Mouse (Mus musculus) intestine, postnatal 0 days (tissue): ENCODE results near the gene Adam33. TPM values are rescaled to one million over a fixed set of nuclear protein-coding genes. Genes with fewer than 3 reads are reported as not detected.
"Not testable (repeated sequence)": the region's sequence is repeated elsewhere in the genome, so short reads cannot be mapped to it uniquely, and the experiment has no call there.

Source experiments
- ATAC-seq: fragments of 200-750 bp; cut with Nextera tagmentation; 2 replicates; pipeline ENCODE4 v1.8.0; 2017; ENCODE audit warnings: mild to moderate bottlenecking, moderate TSS enrichment, moderate library complexity
- H3K27ac ChIP-seq: fragments of 300-500 bp; sonication (generic); 2 replicates; pipeline ENCODE4 v1.5.1; 2014; ENCODE audit warnings: mild to moderate bottlenecking, low read depth, low read length, moderate library complexity
- H3K27me3 ChIP-seq: fragments of 300-500 bp; sonication (generic); replicated peaks from 2 replicates; pipeline ENCODE4 v1.6.1; 2014; ENCODE audit warnings: low read length, mixed read lengths; ENCODE audit not compliant: control insufficient read depth, insufficient read depth
- H3K36me3 ChIP-seq: fragments of 300-500 bp; sonication (generic); 2 replicates; pipeline ENCODE4 v1.6.1; 2014; ENCODE audit warnings: mild to moderate bottlenecking, moderate library complexity; ENCODE audit not compliant: control insufficient read depth, insufficient read depth
- H3K4me1 ChIP-seq: fragments of 300-500 bp; sonication (generic); replicated peaks from 2 replicates; pipeline ENCODE4 v1.6.1; 2014; ENCODE audit warnings: antibody characterized with exemption, low read length, mixed read lengths; ENCODE audit not compliant: control insufficient read depth, insufficient read depth
- H3K4me2 ChIP-seq: fragments of 300-500 bp; sonication (generic); replicated peaks from 2 replicates; pipeline ENCODE4 v1.6.1; 2014; ENCODE audit warnings: low read depth, mild to moderate bottlenecking, moderate library complexity
- H3K4me3 ChIP-seq: fragments of 300-500 bp; sonication (generic); 2 replicates; pipeline ENCODE4 v1.5.1; 2014; ENCODE audit warnings: low read depth, low read length
- H3K9ac ChIP-seq: fragments of 300-500 bp; sonication (generic); 2 replicates; pipeline ENCODE4 v1.6.1; 2014; ENCODE audit warnings: mild to moderate bottlenecking, low read depth, low read length
- H3K9me3 ChIP-seq: fragments of 300-500 bp; sonication (generic); 2 replicates; pipeline ENCODE4 v1.6.1; 2016; ENCODE audit warnings: mixed run types; ENCODE audit not compliant: control insufficient read depth
- CTCF ChIP-seq: sonication (generic); IDR thresholded peaks from 2 replicates; pipeline ENCODE4 v1.5.1; 2016; ENCODE audit warnings: low read depth, mild to moderate bottlenecking, control low read depth, antibody characterized with exemption, moderate library complexity
- WGBS: fragments of 180-500 bp; shearing (Covaris S2); extraction: QIAGEN DNeasy Blood & Tissue Kit; methylation state at CpG from one replicate; pipeline ENCODE4 v1.1.7; 2014; 5-methylcytosine and 5-hydroxymethylcytosine counted together
- polyA plus RNA-seq: library from polyadenylated mRNA; unstranded; fragments of >200 nt; fragmentation: Nextera tagmentation; extraction: Ambion mirVana; gene quantifications from 2 replicates; pipeline ENCODE4 v1.2.1, GENCODE M21; 2015

The Adam33 gene
- polyA plus RNA-seq, 1 experiment from 2014 or later = 2.7 TPM

DNA sequence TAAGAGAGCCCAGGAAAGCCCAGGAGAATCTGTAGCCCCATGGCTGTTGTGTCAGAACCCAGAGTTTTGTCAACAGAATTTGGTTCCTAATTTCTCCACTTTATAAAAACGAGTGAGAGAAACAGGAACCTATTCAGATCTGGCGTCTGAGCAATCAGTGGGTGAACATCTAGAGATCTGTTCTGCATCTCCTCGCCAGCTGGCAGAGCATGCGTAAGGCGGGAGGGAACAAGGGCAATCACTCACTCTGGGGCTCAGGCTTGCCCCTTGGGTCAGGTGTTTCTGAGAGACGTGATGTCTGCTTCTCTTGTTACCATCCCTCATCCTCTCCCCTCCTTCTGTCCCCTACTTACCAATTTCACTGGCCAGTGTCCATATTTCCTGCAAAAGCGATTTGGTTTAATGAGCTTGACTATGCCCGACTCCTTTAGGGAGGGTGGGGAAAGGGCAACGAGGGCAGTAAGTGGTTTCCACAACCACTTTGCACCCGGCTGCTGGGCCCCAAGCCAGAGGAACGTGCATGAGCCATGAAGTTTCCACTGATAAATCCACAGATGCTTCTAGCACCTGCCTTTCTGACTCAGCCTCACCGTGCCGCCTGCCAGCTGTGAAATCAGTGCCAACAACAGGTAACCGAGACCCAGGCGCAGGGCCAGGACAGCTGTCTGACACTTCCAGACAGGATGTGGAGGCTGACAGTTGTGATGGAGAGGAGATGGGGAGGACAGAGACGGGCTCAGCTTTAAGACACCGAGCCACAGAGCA, 26.2 kb downstream of the Adam33 start:
- Histone ChIP-seq H3K27ac (no peak overlapping the region), H3K4me3 (no peak overlapping the region), H3K9ac (no peak overlapping the region), H3K36me3 (no peaks in the 10 kb centered on the region), H3K27me3 (peaks cover 29% of the 10 kb centered on the region), H3K4me2 (no peak overlapping the region), H3K4me1 (no peaks in the 10 kb centered on the region), H3K9me3 (peaks cover 6% of the 10 kb centered on the region; the same call in 1 of the 2 replicates)
- TF ChIP-seq CTCF = no peak
- 54% methylated on average over 17 of the region's 17 CpGs for WGBS
- ATAC-seq = no peak

- no peak overlapping the region for H3K4me3 ChIP-seq
- H3K27ac ChIP-seq = no peak overlapping the region
- no peaks in the 10 kb centered on the region for H3K4me1 ChIP-seq
- no peak overlapping the region for H3K9ac ChIP-seq
- H3K4me2 ChIP-seq = no peak overlapping the region
- peaks cover 6% of the 10 kb centered on the region; the same call in 1 of the 2 replicates for H3K9me3 ChIP-seq
- H3K27me3 ChIP-seq = peaks cover 24% of the 10 kb centered on the region
- H3K36me3 ChIP-seq = no peaks in the 10 kb centered on the region
- ATAC-seq = no peak
- no peak for TF ChIP-seq CTCF
Measured at GRCm38 (mm10) chr2:131036757-131037156, 26.9 kb downstream of the Adam33 start.

DNA sequence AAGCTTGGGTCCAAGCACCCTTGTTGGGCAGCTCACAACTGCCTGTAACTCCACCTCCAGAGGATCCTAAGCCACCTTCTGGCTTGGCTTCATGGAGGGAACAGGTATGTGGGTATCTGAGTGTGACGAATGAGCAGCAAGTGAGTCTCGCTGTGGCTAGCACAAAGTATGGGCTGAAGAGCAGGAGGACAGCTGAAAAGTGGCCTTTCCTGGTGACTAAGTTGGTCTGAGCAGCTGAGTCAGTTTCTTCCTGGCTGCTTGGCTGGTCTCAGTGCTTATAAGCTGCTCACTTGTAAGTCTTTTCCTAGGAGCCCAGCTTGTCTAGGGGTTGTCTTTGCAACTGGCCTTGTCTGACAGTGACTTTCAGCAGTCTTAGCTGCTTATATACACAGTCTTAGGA, 27.3 kb downstream of the Adam33 start:
- Histone ChIP-seq H3K9ac (no peak overlapping the region), H3K36me3 (no peaks in the 10 kb centered on the region), H3K4me1 (no peaks in the 10 kb centered on the region), H3K4me2 (no peak overlapping the region), H3K27me3 (peaks cover 20% of the 10 kb centered on the region), H3K27ac (no peak overlapping the region), H3K9me3 (peaks cover 6% of the 10 kb centered on the region; the same call in 1 of the 2 replicates), H3K4me3 (no peak overlapping the region)
- no peak for TF ChIP-seq CTCF
- ATAC-seq = no peak
- WGBS = 80% methylated on average over 2 of the region's 2 CpGs

GRCm38 (mm10) chr2:131031406-131031805, 32.2 kb downstream of the Adam33 start:
- H3K27me3 ChIP-seq, H3K4me3 ChIP-seq, H3K4me1 ChIP-seq, ATAC-seq, H3K9me3 ChIP-seq, H3K27ac ChIP-seq, H3K4me2 ChIP-seq, H3K9ac ChIP-seq: not testable (repeated sequence)
- 45% methylated on average over 1 of the region's 1 CpGs for WGBS
- peaks cover 11% of the 10 kb centered on the region; the same call in 1 of the 2 replicates for H3K36me3 ChIP-seq

DNA sequence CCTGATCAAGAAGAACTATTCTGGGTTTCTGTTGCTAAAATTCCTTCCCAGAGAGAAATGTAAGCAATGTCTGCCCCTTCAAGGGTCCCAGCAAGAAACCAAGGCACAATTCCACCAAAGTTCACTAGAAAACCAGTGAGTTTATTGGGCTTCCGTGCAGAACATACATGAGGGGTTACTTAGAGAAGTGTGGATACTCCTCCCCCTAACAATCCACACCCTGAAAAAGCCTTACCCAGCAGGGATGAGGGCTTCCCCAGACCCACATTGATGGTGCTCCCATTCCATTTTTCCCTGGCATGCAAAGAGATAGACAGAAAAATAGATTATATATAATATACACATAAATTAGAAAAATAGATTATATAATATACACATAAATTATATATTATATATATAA, 32.6 kb downstream of the Adam33 start:
- no peaks in the 10 kb centered on the region; the same call in 1 of the 2 replicates for H3K4me1 ChIP-seq
- H3K27me3 ChIP-seq = no peaks in the 10 kb centered on the region
- no peak for ATAC-seq
- no peak overlapping the region for H3K27ac ChIP-seq
- H3K36me3 ChIP-seq = peaks cover 12% of the 10 kb centered on the region; the same call in 1 of the 2 replicates
- WGBS = 91% methylated on average over 1 of the region's 1 CpGs
- H3K9ac ChIP-seq = no peak overlapping the region
- no peak for TF ChIP-seq CTCF
- H3K9me3 ChIP-seq = peaks cover 6% of the 10 kb centered on the region; the same call in 1 of the 2 replicates
- no peak overlapping the region for H3K4me3 ChIP-seq
- no peak overlapping the region for H3K4me2 ChIP-seq

- TF ChIP-seq CTCF = no peak
- H3K4me1 ChIP-seq = no peaks in the 10 kb centered on the region; the same call in 1 of the 2 replicates
- no peak overlapping the region for H3K4me3 ChIP-seq
- no peak overlapping the region for H3K27ac ChIP-seq
- H3K9ac ChIP-seq = no peak overlapping the region
- H3K36me3 ChIP-seq = peaks cover 16% of the 10 kb centered on the region
- ATAC-seq = no peak
- H3K9me3 ChIP-seq = peaks cover 6% of the 10 kb centered on the region; the same call in 1 of the 2 replicates
- no peaks in the 10 kb centered on the region for H3K27me3 ChIP-seq
- WGBS = 78% methylated on average over 2 of the region's 2 CpGs
- H3K4me2 ChIP-seq = no peak overlapping the region
Measured at GRCm38 (mm10) chr2:131030561-131030960, 33.1 kb downstream of the Adam33 start.
